Mouse (Mus musculus): ENCODE measurements around the gene Uqcc2. TPM values are rescaled to one million over a fixed set of nuclear protein-coding genes. Genes with fewer than 3 reads are reported as not detected.

Uqcc2 gene
- total RNA-seq, 2 experiments from 2014 or later, result 242 to 270 TPM

GRCm38 (mm10) chr17:27081868-27082267 lies 51.8 kb downstream of the Uqcc2 start:
- DNase-seq (ENCODE audit: low spot score in 2 of 2), result no peak

DNA sequence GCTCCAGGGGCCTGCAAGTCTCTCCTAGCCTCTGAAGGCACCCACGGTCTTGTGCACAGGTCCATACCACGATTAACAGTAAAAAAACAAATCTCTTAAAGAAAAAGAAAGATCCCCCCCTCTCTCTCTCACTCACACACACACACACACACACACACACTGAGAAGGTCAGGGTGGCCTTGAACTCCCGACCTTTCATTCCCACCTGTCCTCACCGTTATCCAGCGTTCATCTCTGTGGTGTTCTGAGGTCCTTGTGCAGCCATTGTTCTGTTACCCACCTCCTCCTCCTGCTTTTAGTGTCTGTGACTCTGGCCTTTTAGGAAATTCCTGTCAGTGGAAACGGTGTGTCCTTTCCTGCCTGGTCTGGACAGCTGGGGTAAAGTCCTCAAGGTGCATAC lies 55.2 kb downstream of the Uqcc2 start:
- no peak for DNase-seq (ENCODE audit: low spot score in 2 of 2)

DNA sequence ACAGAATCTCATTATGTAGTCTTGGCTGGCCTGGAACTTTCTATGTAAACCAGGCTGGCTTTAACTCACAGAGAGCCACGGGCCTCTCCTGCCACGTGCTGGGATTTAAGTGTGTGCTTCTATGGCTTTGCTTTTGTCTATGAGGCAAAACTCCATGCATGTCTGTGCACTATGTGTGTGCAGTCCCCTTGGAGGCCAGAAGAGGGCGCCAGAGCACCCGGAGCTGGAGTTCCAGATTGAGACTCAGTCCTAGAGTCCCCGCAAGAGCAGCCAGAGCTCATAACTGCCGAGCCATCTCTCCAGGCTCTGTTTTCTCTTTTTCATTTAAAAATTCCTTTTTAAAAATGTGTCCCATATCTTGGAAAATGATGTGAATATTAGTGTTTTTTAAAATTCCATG lies 55.8 kb downstream of the Uqcc2 start:
- DNase-seq (ENCODE audit: low spot score in 2 of 2), result no peak

DNA sequence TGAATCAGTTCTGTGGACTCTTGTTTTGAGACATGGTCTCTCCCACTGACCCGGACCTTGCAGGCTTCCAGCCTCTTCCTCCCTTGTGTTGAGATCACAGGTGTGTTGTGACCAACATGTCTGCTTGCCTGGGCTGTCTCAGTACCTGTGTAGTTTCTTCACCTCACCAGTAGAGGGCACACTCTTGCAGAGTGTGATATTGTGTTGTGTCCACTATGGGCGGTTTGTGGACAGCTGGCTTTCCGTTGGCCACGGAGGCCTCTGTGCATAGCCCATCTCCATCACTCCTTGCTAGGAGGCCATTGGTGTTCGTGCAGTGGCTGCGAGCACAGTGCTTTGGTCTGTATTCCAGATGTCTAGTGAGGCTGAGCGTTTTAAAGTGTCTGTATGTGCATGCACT lies 56.6 kb downstream of the Uqcc2 start:
- no peak for DNase-seq (ENCODE audit: low spot score in 2 of 2)

DNA sequence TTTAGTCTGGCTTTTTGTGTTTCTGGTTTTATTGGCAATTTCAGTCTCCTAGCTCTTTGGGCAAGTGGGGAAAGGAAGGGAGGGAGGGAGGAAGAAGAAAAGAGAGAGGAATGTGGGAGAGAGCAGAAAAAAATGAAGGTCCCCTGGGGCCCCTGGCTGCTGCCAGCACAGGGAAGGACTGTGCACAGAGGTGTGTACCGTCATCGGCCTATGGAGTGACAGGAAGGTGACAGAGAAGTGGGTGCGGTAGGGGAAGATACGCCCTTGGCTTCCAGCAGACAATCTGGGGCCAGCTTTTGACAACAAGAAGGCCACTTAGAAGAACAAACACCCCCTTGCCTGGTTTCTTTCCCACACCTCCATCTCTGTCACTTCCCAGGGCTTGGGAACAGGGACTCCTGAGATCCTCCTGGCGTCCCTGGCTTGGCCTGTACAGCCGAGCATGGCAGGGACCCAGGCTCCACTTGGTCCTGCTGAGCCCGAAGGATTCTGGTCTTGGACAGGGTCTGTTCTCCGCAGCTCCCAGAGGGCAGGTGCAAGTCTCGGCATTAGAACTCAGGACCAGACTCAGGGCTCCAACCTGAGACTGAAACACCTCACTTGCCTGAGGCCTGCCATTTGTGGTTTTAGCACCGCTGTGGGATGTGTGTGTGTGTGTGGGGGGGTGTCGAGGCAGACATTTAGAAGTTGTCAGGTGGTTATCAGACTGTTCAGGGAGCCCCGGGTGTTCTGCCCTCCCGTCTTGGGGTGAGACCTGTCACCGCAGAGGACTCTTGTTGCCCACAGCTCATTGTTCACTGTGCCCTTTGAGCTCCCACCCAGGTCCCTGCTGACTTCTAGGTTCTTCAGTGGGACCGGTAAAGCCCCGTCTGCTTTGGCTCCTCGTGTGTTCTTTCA lies 58.6 kb downstream of the Uqcc2 start:
- no peak for DNase-seq (ENCODE audit: low spot score in 2 of 2)

DNA sequence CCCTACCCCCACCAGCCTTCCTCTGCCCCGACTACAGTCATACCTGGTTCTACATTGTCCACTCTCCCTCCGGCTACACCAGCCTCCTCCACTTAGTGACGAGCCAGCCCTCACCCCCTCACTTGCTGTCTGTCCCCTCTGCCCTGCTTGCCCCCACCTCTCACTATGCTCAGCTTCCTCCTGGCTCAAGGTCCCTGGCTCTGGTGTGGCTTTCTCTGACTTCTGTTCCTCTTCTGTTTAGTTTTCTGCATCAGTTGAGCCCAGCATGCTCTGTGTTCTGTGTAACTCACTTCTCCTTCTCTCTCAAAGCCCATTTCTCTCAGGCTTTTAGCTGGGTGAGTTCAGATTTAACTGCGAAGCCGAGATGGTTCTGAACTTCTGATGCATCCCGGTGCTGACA lies 59.5 kb downstream of the Uqcc2 start:
- DNase-seq (ENCODE audit: low spot score in 2 of 2), result no peak

DNA sequence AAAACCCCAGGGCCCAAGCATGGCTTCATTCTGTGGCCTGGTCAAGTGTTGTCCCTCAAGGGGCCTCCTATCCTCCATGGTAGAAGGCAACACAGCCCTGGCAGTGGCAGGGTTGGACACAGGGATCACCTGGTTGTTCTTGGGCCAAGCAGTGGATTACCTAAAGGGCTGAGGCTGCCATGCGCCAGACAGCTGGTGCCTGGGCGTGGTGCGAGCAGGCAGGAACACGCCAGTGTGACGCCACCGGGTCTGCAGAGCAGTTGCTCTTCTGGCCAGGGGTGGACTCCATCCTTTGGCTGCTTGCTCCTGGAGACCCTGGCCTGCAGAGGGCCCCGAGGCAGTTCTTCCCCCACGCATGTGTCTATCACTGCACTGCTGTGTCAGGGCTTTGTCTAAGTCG lies 59.9 kb downstream of the Uqcc2 start:
- no peak for DNase-seq (ENCODE audit: low spot score in 2 of 2)

DNA sequence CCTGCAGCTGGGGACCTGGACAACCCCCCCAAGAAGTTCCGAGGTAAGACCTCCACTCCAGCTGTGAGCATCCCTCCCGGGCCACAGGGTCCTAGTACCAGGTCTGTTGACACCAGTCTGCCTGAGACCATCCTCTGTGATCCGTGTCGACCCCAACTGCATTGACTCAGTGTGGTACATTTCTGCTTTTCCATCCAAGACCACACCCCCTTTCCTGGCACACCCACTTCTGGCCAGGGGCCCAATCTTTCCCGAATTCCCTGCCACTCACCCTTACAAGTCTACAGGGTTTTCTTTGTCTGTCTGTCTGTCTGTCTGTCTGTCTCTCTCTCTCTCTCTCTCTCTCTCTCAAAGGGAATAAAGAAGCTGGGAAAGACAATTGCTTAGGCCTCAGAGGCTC lies 60.6 kb downstream of the Uqcc2 start:
- no peak for DNase-seq (ENCODE audit: low spot score in 2 of 2)

Small RNA genes lying within 50 kb of the gene (microRNA-seq; reads per million reads assigned to microRNA genes)
- 0 reads per million in 2 experiments for gene Mir7677

Other genes starting within 250 kb of the Uqcc2 start
- gene Kifc5b, start 216.8 kb downstream of the Uqcc2 start, total RNA-seq (2021), result 1 to 10 TPM; 3.4 to 3.7 TPM
- gene Phf1, start 200.9 kb downstream of the Uqcc2 start, total RNA-seq (2021), result 10 to 100 TPM; 39.5 to 46.7 TPM
- gene Cuta, start 194.3 kb downstream of the Uqcc2 start, total RNA-seq (2021), result 100 to 1,000 TPM in 1 of 2 experiments, 10 to 100 TPM in 1; 97.8 to 103 TPM
- gene Syngap1, start 192.7 kb downstream of the Uqcc2 start, total RNA-seq (2021), result 100 to 1,000 TPM; 348 to 362 TPM
- gene Zbtb9, start 160.7 kb downstream of the Uqcc2 start, total RNA-seq (2021), result 10 to 100 TPM; 16.2 to 16.4 TPM
- gene Bak1, start 104.9 kb downstream of the Uqcc2 start, total RNA-seq (2021), result 10 to 100 TPM; 12.0 to 13.0 TPM
- gene Itpr3, start 76.6 kb downstream of the Uqcc2 start, total RNA-seq (2021), result 1 to 10 TPM; 2.8 to 3.0 TPM
- under 1 TPM; 0.60 to 0.70 TPM for gene Ip6k3, start 33.9 kb upstream of the Uqcc2 start, total RNA-seq (2021)
- gene Lemd2, start 70.6 kb upstream of the Uqcc2 start, total RNA-seq (2021), result 10 to 100 TPM; 38.8 to 46.6 TPM

Data from left cerebral cortex, adult 18-20 months (tissue).